Mouse (Mus musculus) midbrain, embryonic 16.5 days (tissue): ENCODE results near the gene Tdrd1. TPM values are rescaled to one million over a fixed set of nuclear protein-coding genes. Genes with fewer than 3 reads are reported as not detected.

ENCODE experiments used
- ATAC-seq: fragments of 200-750 bp; cut with Nextera tagmentation; 2 replicates; pipeline ENCODE4 v1.8.0; 2017; ENCODE audit warnings: moderate TSS enrichment
- H3K27ac ChIP-seq: fragments of 300-500 bp; sonication (generic); 2 replicates; pipeline ENCODE4 v1.5.1; 2014; ENCODE audit warnings: mild to moderate bottlenecking, low read length, mixed read lengths
- H3K27me3 ChIP-seq: fragments of 300-500 bp; sonication (generic); 2 replicates; pipeline ENCODE4 v1.6.1; 2014; ENCODE audit warnings: low read depth, low read length, mixed read lengths; ENCODE audit not compliant: control insufficient read depth, insufficient read depth
- H3K36me3 ChIP-seq: fragments of 300-500 bp; sonication (generic); 2 replicates; pipeline ENCODE4 v1.6.1; 2014; ENCODE audit warnings: mild to moderate bottlenecking, low read length, moderate library complexity, mixed read lengths; ENCODE audit not compliant: control insufficient read depth, insufficient read depth
- H3K4me1 ChIP-seq: fragments of 300-500 bp; sonication (generic); 2 replicates; pipeline ENCODE4 v1.6.1; 2014; ENCODE audit warnings: mild to moderate bottlenecking, low read length, mixed read lengths; ENCODE audit not compliant: control insufficient read depth, insufficient read depth
- H3K4me2 ChIP-seq: fragments of 300-500 bp; sonication (generic); 2 replicates; pipeline ENCODE4 v1.6.1; 2014; ENCODE audit warnings: mild to moderate bottlenecking, low read length, mixed read lengths
- H3K4me3 ChIP-seq: fragments of 300-500 bp; sonication (generic); 2 replicates; pipeline ENCODE4 v1.5.1; 2014; ENCODE audit warnings: low read depth, mild to moderate bottlenecking, low read length, moderate library complexity, mixed read lengths
- H3K9ac ChIP-seq: fragments of 300-500 bp; sonication (generic); 2 replicates; pipeline ENCODE4 v1.6.1; 2014; ENCODE audit warnings: low read depth, low read length, mixed read lengths
- H3K9me3 ChIP-seq: fragments of 300-500 bp; sonication (generic); replicated peaks from 2 replicates; pipeline ENCODE4 v1.6.1; 2014; ENCODE audit warnings: mild to moderate bottlenecking, low read length, mixed read lengths; ENCODE audit not compliant: control insufficient read depth, poor library complexity, severe bottlenecking
- WGBS: fragments of 180-500 bp; shearing (Covaris S2); extraction: QIAGEN DNeasy Blood & Tissue Kit; methylation state at CpG from one replicate; pipeline ENCODE4 v1.1.7; 2014; 5-methylcytosine and 5-hydroxymethylcytosine counted together
- polyA plus RNA-seq: library from polyadenylated mRNA; unstranded; fragments of >200 nt; fragmentation: Nextera tagmentation; extraction: Ambion mirVana; gene quantifications from 2 replicates; pipeline ENCODE4 v1.2.1, GENCODE M21; 2015

The Tdrd1 gene
- polyA plus RNA-seq, 1 experiment from 2014 or later, result 0.98 TPM

- peaks cover 6% of the 10 kb centered on the region; the same call in 1 of the 2 replicates for H3K4me1 ChIP-seq
- H3K4me2 ChIP-seq, result no peak overlapping the region
- H3K27me3 ChIP-seq, result no peaks in the 10 kb centered on the region
- no peak for ATAC-seq
- H3K4me3 ChIP-seq, result no peak overlapping the region
- H3K9me3 ChIP-seq, result no peaks in the 10 kb centered on the region
- H3K27ac ChIP-seq, result no peak overlapping the region
- no peak overlapping the region for H3K9ac ChIP-seq
- 94% methylated on average over 4 of the region's 4 CpGs for WGBS
- no peaks in the 10 kb centered on the region for H3K36me3 ChIP-seq
Observed at GRCm38 (mm10) chr19:56913761-56914160, 87.8 kb downstream of the Tdrd1 start.

- ATAC-seq, result no peak
Observed at GRCm38 (mm10) chr19:56914658-56915057, 88.6 kb downstream of the Tdrd1 start.

GRCm38 (mm10) chr19:56915084-56915483 is 89.1 kb downstream of the Tdrd1 start:
- Histone ChIP-seq H3K4me1 (peaks cover 6% of the 10 kb centered on the region; the same call in 1 of the 2 replicates), H3K27ac (no peak overlapping the region), H3K27me3 (no peaks in the 10 kb centered on the region), H3K9ac (no peak overlapping the region), H3K9me3 (no peaks in the 10 kb centered on the region), H3K4me3 (no peak overlapping the region), H3K4me2 (no peak overlapping the region), H3K36me3 (no peaks in the 10 kb centered on the region)
- WGBS, result 47% methylated on average over 6 of the region's 6 CpGs
- ATAC-seq, result no peak

More at GRCm38 (mm10) chr19:56914658-56915057, 88.6 kb downstream of the Tdrd1 start:
- no peak overlapping the region for H3K4me3 ChIP-seq
- no peaks in the 10 kb centered on the region for H3K9me3 ChIP-seq
- no peaks in the 10 kb centered on the region for H3K36me3 ChIP-seq
- 100% methylated on average over 3 of the region's 3 CpGs for WGBS
- no peak overlapping the region for H3K9ac ChIP-seq
- H3K27me3 ChIP-seq, result no peaks in the 10 kb centered on the region
- no peak overlapping the region for H3K4me2 ChIP-seq
- H3K27ac ChIP-seq, result no peak overlapping the region
- peaks cover 6% of the 10 kb centered on the region; the same call in 1 of the 2 replicates for H3K4me1 ChIP-seq

Other genes starting within 250 kb of the Tdrd1 start
- 1.0 and 1.3 TPM in 2 replicates for gene Adrb1, start 104.0 kb upstream of the Tdrd1 start, polyA plus RNA-seq
- gene Ccdc186, start 4.0 kb upstream of the Tdrd1 start, polyA plus RNA-seq, result 22.2 and 27.3 TPM in 2 replicates
- gene Vwa2, start 48.0 kb downstream of the Tdrd1 start, polyA plus RNA-seq, result 0.57 and 0.70 TPM in 2 replicates
- 9.5 and 11.7 TPM in 2 replicates for gene Afap1l2, start 182.0 kb downstream of the Tdrd1 start, polyA plus RNA-seq